Mouse (Mus musculus) T-helper 1 cell (primary cell): ENCODE results near the gene Igf2bp1.

ENCODE experiments used
- in situ Hi-C: fragments of 300-600 bp; cut with MboI, MseI; formaldehyde crosslinking; loops from one replicate; pipeline ENCODE4 v1.15.1; 2025; ENCODE audit warnings: high pct_unique_total_duplicates

Igf2bp1 gene

GRCm38 (mm10) chr11:96005403-96006271 is at the start of gene Igf2bp1:
Gene Igf2bp1, minus strand, starts transcription at chr11:96005940.
- in situ Hi-C loops, result loop anchor here (10.0 kb wide), 1 partner anchor 1229 kb away; no protein-coding TSS in a partner anchor

- in situ Hi-C loops, result no loop called here
Observed at GRCm38 (mm10) chr11:96050854-96051253, 45.1 kb upstream of the Igf2bp1 start.

GRCm38 (mm10) chr11:96049939-96050338 is 44.2 kb upstream of the Igf2bp1 start:
- in situ Hi-C loops, result no loop called here

GRCm38 (mm10) chr11:96047469-96048373 is 42.0 kb upstream of the Igf2bp1 start:
- in situ Hi-C loops, result no loop called here

GRCm38 (mm10) chr11:96046793-96047192 is 41.1 kb upstream of the Igf2bp1 start:
- in situ Hi-C loops, result no loop called here

- in situ Hi-C loops, result no loop called here
Observed at GRCm38 (mm10) chr11:96046028-96046427, 40.3 kb upstream of the Igf2bp1 start.

GRCm38 (mm10) chr11:96044803-96045567 is 39.2 kb upstream of the Igf2bp1 start:
- in situ Hi-C loops, result no loop called here

GRCm38 (mm10) chr11:96038560-96038959 is 32.8 kb upstream of the Igf2bp1 start:
- in situ Hi-C loops, result no loop called here

- in situ Hi-C loops, result no loop called here
Observed at GRCm38 (mm10) chr11:96037499-96037898, 31.8 kb upstream of the Igf2bp1 start.

GRCm38 (mm10) chr11:96035133-96035532 is 29.4 kb upstream of the Igf2bp1 start:
- in situ Hi-C loops, result no loop called here

- in situ Hi-C loops, result no loop called here
Observed at GRCm38 (mm10) chr11:96034596-96035052, 28.9 kb upstream of the Igf2bp1 start, which contains the start of gene Snf8. Gene Snf8, plus strand, starts transcription at chr11:96034885.

- in situ Hi-C loops, result no loop called here
Observed at GRCm38 (mm10) chr11:96034116-96034515, 28.4 kb upstream of the Igf2bp1 start.

GRCm38 (mm10) chr11:96033264-96033663 is 27.5 kb upstream of the Igf2bp1 start:
- in situ Hi-C loops, result no loop called here

- in situ Hi-C loops, result no loop called here
Observed at GRCm38 (mm10) chr11:96031701-96032100, 26.0 kb upstream of the Igf2bp1 start.

- in situ Hi-C loops, result no loop called here
Observed at GRCm38 (mm10) chr11:96030571-96030970, 24.8 kb upstream of the Igf2bp1 start.

GRCm38 (mm10) chr11:96028130-96028529 is 22.4 kb upstream of the Igf2bp1 start:
- in situ Hi-C loops, result no loop called here

GRCm38 (mm10) chr11:96020622-96021021 is 14.9 kb upstream of the Igf2bp1 start:
- in situ Hi-C loops, result no loop called here

- in situ Hi-C loops, result no loop called here
Observed at GRCm38 (mm10) chr11:96017941-96018351, 12.2 kb upstream of the Igf2bp1 start.

GRCm38 (mm10) chr11:96015421-96015820 is 9.7 kb upstream of the Igf2bp1 start:
- in situ Hi-C loops, result no loop called here

- in situ Hi-C loops, result no loop called here
Observed at GRCm38 (mm10) chr11:96011982-96012381, 6.2 kb upstream of the Igf2bp1 start.

- in situ Hi-C loops, result loop anchor here (10.0 kb wide), 1 partner anchor 1226 kb away; no protein-coding TSS in a partner anchor
Observed at GRCm38 (mm10) chr11:96008827-96009226, 3.1 kb upstream of the Igf2bp1 start.
